Mouse (Mus musculus) ES-Bruce4 (cell line): ENCODE data around the gene Tatdn3. TPM values are rescaled to one million over a fixed set of nuclear protein-coding genes. Genes with fewer than 3 reads are reported as not detected.

ENCODE experiments used
- H3K27ac ChIP-seq: 2 replicates; pipeline ENCODE4 v1.5.1; 2012; ENCODE audit warnings: low read length, inconsistent platforms; ENCODE audit not compliant: insufficient read depth
- H3K27me3 ChIP-seq: 2 replicates; pipeline ENCODE4 v1.6.1; 2012; ENCODE audit warnings: mild to moderate bottlenecking, low read length, inconsistent platforms; ENCODE audit not compliant: control insufficient read depth, poor library complexity, insufficient read depth, severe bottlenecking
- H3K36me3 ChIP-seq: 2 replicates; pipeline ENCODE4 v1.6.1; 2012; ENCODE audit warnings: inconsistent platforms, mild to moderate bottlenecking, low read length, moderate library complexity; ENCODE audit not compliant: control insufficient read depth, poor library complexity, insufficient read depth, severe bottlenecking
- H3K4me1 ChIP-seq: one replicate; pipeline ENCODE4 v1.8.1; 2011; ENCODE audit warnings: low read length; ENCODE audit not compliant: control insufficient read depth, insufficient read depth
- H3K4me3 ChIP-seq: 2 replicates; pipeline ENCODE4 v1.5.1; 2011; ENCODE audit warnings: low read depth, mild to moderate bottlenecking, low read length
- H3K9ac ChIP-seq: 2 replicates; pipeline ENCODE4 v1.6.1; 2012; ENCODE audit warnings: low read depth, mild to moderate bottlenecking, inconsistent platforms; ENCODE audit not compliant: poor library complexity, severe bottlenecking
- H3K9me3 ChIP-seq: replicated peaks from 2 replicates; pipeline ENCODE4 v1.6.1; 2012; ENCODE audit warnings: mild to moderate bottlenecking, low read length, inconsistent platforms; ENCODE audit not compliant: control insufficient read depth, poor library complexity, insufficient read depth, severe bottlenecking
- CTCF ChIP-seq: IDR thresholded peaks from one replicate; pipeline ENCODE4 v1.8.1; 2011; ENCODE audit warnings: low read depth, low read length
- EP300 ChIP-seq: IDR thresholded peaks from 2 replicates; pipeline ENCODE4 v1.6.1; 2011; ENCODE audit warnings: low read depth, low read length; ENCODE audit not compliant: insufficient read depth
- POLR2A ChIP-seq: IDR thresholded peaks from one replicate; pipeline ENCODE4 v1.8.1; 2011; ENCODE audit warnings: low read length; ENCODE audit not compliant: insufficient read depth
- polyA plus RNA-seq: library from polyadenylated mRNA; stranded (reverse); fragments of >200 nt; gene quantifications from 2 replicates; pipeline ENCODE4 v1.2.4, GENCODE M21; 2011; ENCODE audit warnings: low read depth; ENCODE audit not compliant: missing spikeins, insufficient read depth, insufficient read length

Gene Tatdn3
- polyA plus RNA-seq = 9.5 and 12.0 TPM in 2 replicates

DNA sequence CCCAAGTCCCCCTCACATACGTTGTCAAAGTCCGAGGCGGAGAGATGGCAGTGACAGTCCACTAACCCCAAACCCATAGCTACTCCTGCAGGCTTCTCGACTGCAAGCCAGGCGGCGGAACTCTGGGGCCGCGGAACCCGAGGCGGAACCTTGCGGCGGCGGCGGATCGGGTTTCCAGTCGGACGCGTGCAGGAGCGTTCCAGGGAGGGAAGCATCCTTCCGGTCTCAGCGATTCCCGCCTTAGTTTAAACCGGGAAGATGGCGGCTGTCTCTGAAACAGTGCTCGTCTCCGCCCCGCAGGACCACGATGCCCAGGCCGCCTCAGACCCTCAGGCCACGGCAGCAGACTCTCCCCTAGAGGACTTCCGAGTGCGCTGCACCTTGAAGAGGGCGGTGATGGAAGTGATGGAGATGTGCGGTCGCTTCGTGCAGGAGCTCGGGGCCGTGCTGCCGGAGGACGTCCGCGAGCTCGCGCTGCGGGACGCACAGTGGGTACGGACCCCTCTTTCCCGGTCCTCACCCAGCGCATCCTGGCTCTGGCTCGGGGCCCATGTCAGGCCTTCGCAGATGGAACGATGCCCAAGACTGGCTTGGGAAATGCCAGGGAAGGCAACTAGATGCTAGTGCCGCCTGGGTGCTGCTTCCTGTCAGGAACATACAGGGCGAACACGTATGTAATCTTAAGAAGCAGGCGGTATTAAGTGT, at the start of gene Tatdn3, which contains the start of gene Nsl1:
Gene Tatdn3 (minus strand): TSS at position 152 of the 705 bp plus-strand sequence.
Gene Nsl1 (plus strand): TSS at position 232 of the 705 bp plus-strand sequence.
- Histone ChIP-seq H3K27me3 (no peaks in the 10 kb centered on the region), H3K9ac (peak within 1 kb of the TSS; percentile 90), H3K9me3 (no peaks in the 10 kb centered on the region), H3K27ac (no peak within 1 kb of the TSS), H3K4me1 (no peaks in the 10 kb centered on the region), H3K36me3 (peaks cover 7% of the 10 kb centered on the region), H3K4me3 (peak within 1 kb of the TSS; percentile 84)
- TF ChIP-seq POLR2A (no peak), CTCF (no peak), EP300 (no peak)

DNA sequence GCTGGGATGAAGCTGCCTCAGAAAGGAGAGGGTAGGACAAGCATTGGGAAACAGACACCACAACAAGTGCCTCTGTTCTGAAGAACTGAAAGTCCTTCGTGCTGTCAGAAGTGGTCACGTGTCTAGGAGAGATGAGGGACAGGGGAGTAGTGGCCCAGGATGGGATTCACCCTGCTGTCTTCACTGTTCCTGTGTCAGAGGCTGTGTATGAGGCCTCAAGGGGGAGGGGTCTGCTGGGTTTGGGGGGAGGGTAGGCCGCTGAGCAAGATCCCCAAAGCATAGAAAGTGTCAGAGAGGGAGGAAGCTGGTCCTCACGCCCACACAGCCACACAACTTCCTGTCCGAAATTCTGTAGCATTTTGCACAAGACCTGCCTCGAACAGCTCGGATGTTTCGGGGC, 48.4 kb upstream of the Tatdn3 start:
- Histone ChIP-seq H3K36me3 (no peaks in the 10 kb centered on the region), H3K9me3 (no peaks in the 10 kb centered on the region), H3K27me3 (no peaks in the 10 kb centered on the region), H3K27ac (no peak overlapping the region), H3K9ac (no peak overlapping the region), H3K4me1 (no peaks in the 10 kb centered on the region), H3K4me3 (no peak overlapping the region)
- TF ChIP-seq EP300 = no peak
- no peak for TF ChIP-seq CTCF
- no peak for TF ChIP-seq POLR2A

DNA sequence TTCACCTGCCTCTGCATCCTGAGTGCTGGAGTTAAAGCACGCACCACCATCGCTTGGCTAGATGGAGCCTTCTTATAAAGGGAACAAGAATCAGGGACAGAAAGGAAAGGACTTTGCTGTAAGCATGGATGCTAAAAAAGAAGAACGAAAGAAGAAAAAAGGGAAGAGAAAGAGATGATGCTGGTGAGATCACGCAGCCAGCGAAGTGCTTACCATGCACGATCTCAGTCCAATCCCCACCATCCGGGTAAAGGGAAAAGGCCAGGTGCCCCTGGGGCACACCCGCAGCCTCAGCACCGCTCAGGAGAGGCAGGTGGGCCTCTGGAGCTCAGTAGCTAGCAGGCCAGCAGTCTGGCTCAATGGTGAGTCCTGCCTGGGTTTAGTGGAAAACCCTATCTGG, 47.2 kb upstream of the Tatdn3 start:
- TF ChIP-seq POLR2A = no peak
- TF ChIP-seq CTCF = no peak
- no peak for TF ChIP-seq EP300
- no peaks in the 10 kb centered on the region for H3K4me1 ChIP-seq
- H3K4me3 ChIP-seq = no peak overlapping the region
- H3K36me3 ChIP-seq = no peaks in the 10 kb centered on the region
- H3K9me3 ChIP-seq = no peaks in the 10 kb centered on the region
- H3K27ac ChIP-seq = no peak overlapping the region
- no peaks in the 10 kb centered on the region for H3K27me3 ChIP-seq
- H3K9ac ChIP-seq = no peak overlapping the region

DNA sequence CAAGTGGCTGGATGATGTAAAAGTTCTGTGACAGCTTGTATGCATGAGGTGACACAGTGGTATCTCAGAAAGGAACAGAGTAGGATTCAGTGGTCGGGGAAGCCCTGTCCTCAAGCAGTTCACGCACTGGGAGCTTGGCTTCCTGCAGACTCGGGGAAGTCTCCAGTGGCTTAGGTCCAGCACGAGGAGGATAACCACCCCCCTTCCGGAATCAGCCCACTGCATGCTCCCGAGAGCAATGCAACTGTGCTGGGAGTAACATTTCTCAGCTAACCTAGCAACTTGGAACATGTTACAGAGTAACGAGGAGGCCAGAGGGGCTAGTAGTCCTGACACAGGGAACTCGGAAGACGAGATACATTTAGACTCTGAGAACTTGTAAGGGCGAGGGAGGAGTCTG, 44.6 kb upstream of the Tatdn3 start:
- H3K4me3 ChIP-seq = no peak overlapping the region
- no peak overlapping the region for H3K9ac ChIP-seq
- no peaks in the 10 kb centered on the region for H3K4me1 ChIP-seq
- H3K36me3 ChIP-seq = no peaks in the 10 kb centered on the region
- H3K27ac ChIP-seq = no peak overlapping the region
- H3K27me3 ChIP-seq = no peaks in the 10 kb centered on the region
- no peak for TF ChIP-seq CTCF
- TF ChIP-seq POLR2A = no peak
- TF ChIP-seq EP300 = no peak
- H3K9me3 ChIP-seq = no peaks in the 10 kb centered on the region

DNA sequence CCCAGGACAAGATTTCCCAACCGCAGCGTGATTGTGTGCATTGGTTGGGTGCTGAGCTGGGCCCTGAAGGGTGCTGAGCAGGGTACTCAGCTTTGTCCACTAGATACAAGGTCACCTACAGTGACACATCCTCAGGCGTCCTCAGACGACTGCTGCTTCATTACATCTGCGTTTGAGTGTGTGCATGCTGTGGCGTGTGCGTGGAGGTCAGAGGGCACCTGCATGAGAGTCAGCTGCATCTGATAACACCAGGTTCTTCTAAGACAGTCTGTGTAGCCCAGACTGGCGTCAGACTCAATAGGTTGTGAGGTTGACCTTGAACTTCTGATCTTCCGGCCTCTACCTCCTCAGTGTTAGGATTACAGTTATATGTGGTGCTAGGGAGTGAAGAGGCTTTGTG, 42.5 kb upstream of the Tatdn3 start:
- H3K27me3 ChIP-seq = no peaks in the 10 kb centered on the region
- no peaks in the 10 kb centered on the region for H3K9me3 ChIP-seq
- H3K9ac ChIP-seq = no peak overlapping the region
- H3K4me1 ChIP-seq = no peaks in the 10 kb centered on the region
- H3K4me3 ChIP-seq = no peak overlapping the region
- no peaks in the 10 kb centered on the region for H3K36me3 ChIP-seq
- no peak overlapping the region for H3K27ac ChIP-seq
- TF ChIP-seq EP300 (no peak), CTCF (no peak), POLR2A (no peak)

DNA sequence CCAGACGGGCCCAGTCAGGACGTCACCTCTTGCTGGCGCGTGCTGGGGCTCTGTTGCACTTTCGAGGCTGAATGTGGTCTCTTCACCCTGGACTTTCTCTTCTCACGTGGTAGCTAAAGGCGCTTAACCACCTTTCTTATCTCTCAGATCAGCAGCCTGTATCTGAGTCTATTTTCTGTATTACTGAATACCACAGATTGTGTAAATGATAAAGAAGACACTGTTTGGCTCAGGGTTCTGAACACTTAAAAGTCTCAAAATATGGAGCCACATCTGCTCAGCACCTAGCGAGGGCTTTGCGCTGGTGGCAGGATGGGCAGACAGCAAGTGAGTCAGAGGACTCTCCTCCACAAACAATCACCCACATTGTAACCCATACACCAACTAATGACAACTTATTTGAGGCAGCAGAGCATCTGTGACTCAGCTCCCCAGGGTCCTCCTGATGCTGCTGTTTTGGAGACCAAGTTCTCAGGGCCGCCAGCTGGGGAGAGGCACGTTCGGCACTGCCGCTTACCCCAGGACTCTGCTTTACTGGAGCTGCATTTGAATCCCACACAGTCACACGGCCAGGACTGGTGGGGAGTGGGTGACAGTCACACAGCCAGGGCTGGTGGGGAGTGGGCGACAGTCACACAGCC, 40.1 kb upstream of the Tatdn3 start:
- no peak for TF ChIP-seq EP300
- TF ChIP-seq CTCF = no peak
- TF ChIP-seq POLR2A = no peak
- H3K9me3 ChIP-seq = no peaks in the 10 kb centered on the region
- no peak overlapping the region for H3K9ac ChIP-seq
- no peaks in the 10 kb centered on the region for H3K4me1 ChIP-seq
- H3K4me3 ChIP-seq = no peak overlapping the region
- no peaks in the 10 kb centered on the region for H3K36me3 ChIP-seq
- H3K27ac ChIP-seq = no peak overlapping the region
- H3K27me3 ChIP-seq = peaks cover 9% of the 10 kb centered on the region
